Mouse (Mus musculus) liver, postnatal 0 days (tissue): Measurements from ENCODE around the gene Cldn10.

Source experiments
- CTCF ChIP-seq: sonication (generic); IDR thresholded peaks from 2 replicates; pipeline ENCODE4 v1.5.1; 2016; ENCODE audit warnings: antibody characterized with exemption, low read depth
- EP300 ChIP-seq: IDR thresholded peaks from 2 replicates; pipeline ENCODE4 v1.6.1; 2016; ENCODE audit warnings: antibody characterized with exemption, low read depth, mild to moderate bottlenecking

GRCm38 (mm10) chr14:118836145-118836544 is 48.4 kb downstream of the Cldn10 start:
- no peak for TF ChIP-seq CTCF
- TF ChIP-seq EP300 = no peak
